Mouse (Mus musculus): ENCODE results near the gene Chaf1a.

DNA sequence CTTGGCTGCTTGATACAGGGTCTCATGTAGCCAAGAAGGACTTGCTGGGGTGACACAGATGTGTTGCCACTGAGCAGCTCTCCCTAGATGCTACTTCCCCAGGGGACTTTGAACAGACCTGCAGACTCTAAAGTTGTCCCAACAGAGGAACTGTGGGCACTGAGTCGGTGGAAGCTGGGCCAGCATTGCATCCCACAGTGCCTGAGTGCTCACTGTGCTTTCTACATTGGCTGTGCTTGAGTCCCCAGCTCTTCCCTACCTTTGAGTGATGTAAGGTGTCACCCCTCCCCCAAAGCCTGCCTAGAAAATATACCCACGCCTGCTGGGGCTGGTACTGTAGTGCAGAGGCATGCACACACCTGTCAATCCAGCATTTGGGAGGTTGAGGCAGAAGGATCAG lies 67.5 kb downstream of the Chaf1a start:
- TF ChIP-seq POLR2A (IDR thresholded peaks at IDR 0.05; ENCODE audit: control insufficient read depth, low read depth, low read length): no peak
- no peak for TF ChIP-seq CTCF (IDR thresholded peaks at IDR 0.05; ENCODE audit: control insufficient read depth, insufficient read depth, insufficient replicate concordance, low read depth, low read length)

Measured in testis, adult 2 months (tissue).